Mouse (Mus musculus): ENCODE results near the gene 1810013L24Rik.

- TF ChIP-seq CTCF (IDR thresholded peaks at IDR 0.05; ENCODE audit: extremely low read depth, insufficient read depth, insufficient read length, insufficient replicate concordance) (no peak), POLR2A (IDR thresholded peaks at IDR 0.05; ENCODE audit: low read depth, low read length) (no peak)
These were observed 34.3 kb downstream of the 1810013L24Rik start for GRCm38 (mm10) chr16:8864223-8864631.

Measured in spleen, adult 2 months (tissue).